Mouse (Mus musculus) hindbrain, postnatal 0 days (tissue): ENCODE data around the gene Gramd2. TPM values are rescaled to one million over a fixed set of nuclear protein-coding genes. Genes with fewer than 3 reads are reported as not detected.

Experiments
- ATAC-seq: fragments of 200-750 bp; cut with Nextera tagmentation; 2 replicates; pipeline ENCODE4 v1.8.0; 2017; ENCODE audit warnings: mild to moderate bottlenecking, moderate TSS enrichment, moderate library complexity
- DNase-seq: peaks from one replicate; pipeline ENCODE4 v3.0.0-alpha.2; 2015; ENCODE audit warnings: low spot score
- H3K27ac ChIP-seq: fragments of 300-500 bp; sonication (generic); 2 replicates; pipeline ENCODE4 v1.5.1; 2014; ENCODE audit warnings: mild to moderate bottlenecking
- H3K27me3 ChIP-seq: fragments of 300-500 bp; sonication (generic); 2 replicates; pipeline ENCODE4 v1.6.1; 2014; ENCODE audit warnings: low read length, mixed read lengths; ENCODE audit not compliant: insufficient read depth
- H3K36me3 ChIP-seq: fragments of 300-500 bp; sonication (generic); 2 replicates; pipeline ENCODE4 v1.6.1; 2014; ENCODE audit warnings: low read length, mixed read lengths; ENCODE audit not compliant: insufficient read depth
- H3K4me1 ChIP-seq: fragments of 300-500 bp; sonication (generic); 2 replicates; pipeline ENCODE4 v1.6.1; 2014; ENCODE audit warnings: antibody characterized with exemption, low read length, mixed read lengths; ENCODE audit not compliant: insufficient read depth
- H3K4me2 ChIP-seq: fragments of 300-500 bp; sonication (generic); 2 replicates; pipeline ENCODE4 v1.6.1; 2014; ENCODE audit warnings: low read depth, mild to moderate bottlenecking, low read length, moderate library complexity, mixed read lengths
- H3K4me3 ChIP-seq: fragments of 300-500 bp; sonication (generic); 2 replicates; pipeline ENCODE4 v1.5.1; 2014; ENCODE audit warnings: low read length
- H3K9ac ChIP-seq: fragments of 300-500 bp; sonication (generic); replicated peaks from 2 replicates; pipeline ENCODE4 v1.6.1; 2014; ENCODE audit warnings: mild to moderate bottlenecking, low read length, moderate library complexity, mixed read lengths
- H3K9me3 ChIP-seq: fragments of 300-500 bp; sonication (generic); 2 replicates; pipeline ENCODE4 v1.6.1; 2016; ENCODE audit warnings: low read length, mixed read lengths
- CTCF ChIP-seq: IDR thresholded peaks from 2 replicates; pipeline ENCODE4 v1.5.1; 2016; ENCODE audit warnings: antibody characterized with exemption, control low read depth, low read depth
- WGBS: fragments of 180-500 bp; shearing (Covaris S2); extraction: QIAGEN DNeasy Blood & Tissue Kit; methylation state at CpG from one replicate; pipeline ENCODE4 v1.1.7; 2014; 5-methylcytosine and 5-hydroxymethylcytosine counted together
- polyA plus RNA-seq: library from polyadenylated mRNA; unstranded; fragments of >200 nt; fragmentation: Nextera tagmentation; extraction: Ambion mirVana; gene quantifications from 2 replicates; pipeline ENCODE4 v1.2.1, GENCODE M21; 2015
- total RNA-seq: library from RNA; depleted of rRNA; stranded (reverse); fragments of >200 nt; gene quantifications from 2 replicates; pipeline ENCODE4 v1.2.3, GENCODE M21; 2014

Gene Gramd2
- total and polyA plus RNA-seq, 2 experiments from 2014 or later, result 2.9 to 5.0 TPM

DNA sequence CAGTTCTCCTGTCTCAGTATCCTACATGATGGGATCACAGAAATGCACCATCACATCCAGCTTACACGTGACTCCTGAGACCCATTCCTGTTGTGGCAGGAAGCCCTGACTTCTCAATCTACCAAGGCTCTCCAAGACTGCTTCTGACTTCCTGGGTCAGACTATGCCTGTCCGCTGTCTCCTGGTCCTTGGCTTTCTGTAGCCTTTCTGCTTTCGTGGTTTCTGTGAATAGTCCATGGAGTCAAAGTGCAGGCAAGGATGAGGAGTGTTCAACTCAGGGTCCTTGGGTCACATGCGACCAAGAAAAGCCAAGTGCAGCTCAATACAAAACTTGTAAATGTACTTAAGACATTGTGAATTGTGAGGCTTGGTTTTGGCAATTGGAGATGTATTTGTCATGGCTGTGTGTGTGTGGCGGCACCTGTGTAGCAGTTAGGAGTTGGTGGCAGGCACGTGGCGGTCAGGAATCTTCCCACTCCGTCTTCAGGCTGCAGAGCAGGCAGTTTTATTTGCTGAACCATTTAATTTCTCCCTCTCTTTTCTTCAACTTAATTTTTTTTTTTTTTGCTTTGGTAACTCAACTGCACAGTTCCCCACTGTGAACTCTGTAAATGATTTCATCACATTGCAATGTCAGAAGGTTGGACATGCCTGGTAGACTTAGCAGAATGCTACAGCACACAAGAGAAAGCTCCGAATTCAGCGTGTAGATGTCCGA is 47.8 kb downstream of the Gramd2 start:
- Histone ChIP-seq H3K4me3 (no peak overlapping the region), H3K9ac (no peak overlapping the region), H3K4me1 (no peaks in the 10 kb centered on the region), H3K36me3 (no peaks in the 10 kb centered on the region), H3K9me3 (no peaks in the 10 kb centered on the region), H3K4me2 (no peak overlapping the region), H3K27me3 (no peaks in the 10 kb centered on the region), H3K27ac (no peak overlapping the region)
- no peak for DNase-seq
- 81% methylated on average over 11 of the region's 11 CpGs for WGBS
- TF ChIP-seq CTCF, result no peak
- ATAC-seq, result no peak

DNA sequence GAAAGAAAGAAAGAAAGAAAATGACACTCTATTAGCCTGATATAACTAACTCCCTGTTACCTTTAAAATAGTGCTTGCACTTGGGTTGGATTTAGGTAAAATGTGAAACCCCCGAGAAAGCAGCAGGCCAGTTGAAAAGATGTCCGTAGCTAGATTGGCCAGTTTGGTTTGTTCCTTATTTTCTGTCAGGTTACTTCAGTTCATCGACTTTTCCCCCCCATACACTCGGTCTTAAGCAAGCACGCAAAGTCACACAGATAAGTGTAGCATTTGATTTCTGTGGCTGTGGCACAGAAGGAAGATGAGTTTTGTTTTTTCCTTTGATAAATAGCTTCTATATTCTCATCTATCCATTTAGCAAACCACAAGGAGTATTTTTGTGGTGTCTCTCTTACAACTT is 51.2 kb downstream of the Gramd2 start:
- no peaks in the 10 kb centered on the region for H3K9me3 ChIP-seq
- no peaks in the 10 kb centered on the region for H3K4me1 ChIP-seq
- H3K4me2 ChIP-seq, result no peak overlapping the region
- H3K9ac ChIP-seq, result no peak overlapping the region
- no peak for DNase-seq
- no peaks in the 10 kb centered on the region for H3K27me3 ChIP-seq
- H3K4me3 ChIP-seq, result no peak overlapping the region
- ATAC-seq, result no peak
- WGBS, result 96% methylated on average over 5 of the region's 5 CpGs
- no peak for TF ChIP-seq CTCF
- no peaks in the 10 kb centered on the region for H3K36me3 ChIP-seq
- no peak overlapping the region for H3K27ac ChIP-seq

DNA sequence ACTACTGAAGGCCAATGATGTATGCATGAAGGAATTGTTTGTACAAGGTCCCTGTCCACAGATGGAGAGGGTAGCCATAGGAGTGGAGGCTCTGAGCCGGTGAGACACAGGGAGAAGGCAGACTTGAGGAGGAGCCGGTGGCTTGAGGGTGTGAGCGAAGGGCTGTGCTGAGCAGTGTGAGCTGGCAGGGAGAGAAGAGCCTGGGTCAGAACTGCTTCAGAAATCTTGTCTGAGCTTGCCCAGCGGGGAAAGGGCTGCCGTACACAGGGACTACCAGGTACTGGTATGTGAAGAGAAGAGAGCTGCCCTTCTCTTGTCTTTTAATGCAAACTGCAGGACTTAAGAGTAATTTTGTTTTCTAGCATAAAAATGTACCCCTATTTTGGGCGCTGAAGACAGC is 53.1 kb downstream of the Gramd2 start:
- Histone ChIP-seq H3K9me3 (no peaks in the 10 kb centered on the region), H3K4me2 (no peak overlapping the region), H3K27ac (no peak overlapping the region), H3K27me3 (no peaks in the 10 kb centered on the region), H3K4me3 (no peak overlapping the region), H3K4me1 (no peaks in the 10 kb centered on the region), H3K36me3 (no peaks in the 10 kb centered on the region), H3K9ac (no peak overlapping the region)
- 81% methylated on average over 6 of the region's 6 CpGs for WGBS
- DNase-seq (no peak), ATAC-seq (no peak)
- no peak for TF ChIP-seq CTCF

DNA sequence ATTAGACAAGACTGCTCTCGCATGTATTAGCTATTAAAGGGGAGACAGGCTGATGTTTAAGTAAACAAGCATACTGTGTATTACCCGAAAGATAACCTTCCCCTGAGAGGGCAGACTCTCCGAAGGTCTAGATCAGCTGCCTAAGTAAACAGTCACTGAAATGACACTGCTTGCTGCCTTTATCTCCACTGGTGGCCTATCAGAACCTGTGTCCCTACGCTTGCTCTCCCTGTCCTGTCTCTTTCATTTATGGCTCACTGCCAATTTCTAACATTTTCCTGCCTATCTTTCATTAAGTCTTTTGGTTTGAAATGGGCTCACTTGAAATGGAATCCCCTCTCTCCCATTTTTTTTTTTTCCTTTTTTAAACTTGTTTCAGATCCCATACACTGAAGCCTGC is 55.5 kb downstream of the Gramd2 start:
- ATAC-seq (no peak), DNase-seq (no peak)
- Histone ChIP-seq H3K4me1 (no peaks in the 10 kb centered on the region), H3K27ac (no peak overlapping the region), H3K36me3 (no peaks in the 10 kb centered on the region), H3K9me3 (no peaks in the 10 kb centered on the region), H3K4me3 (no peak overlapping the region), H3K4me2 (no peak overlapping the region), H3K9ac (no peak overlapping the region), H3K27me3 (no peaks in the 10 kb centered on the region)
- WGBS, result 68% methylated on average over 4 of the region's 4 CpGs
- TF ChIP-seq CTCF, result no peak

DNA sequence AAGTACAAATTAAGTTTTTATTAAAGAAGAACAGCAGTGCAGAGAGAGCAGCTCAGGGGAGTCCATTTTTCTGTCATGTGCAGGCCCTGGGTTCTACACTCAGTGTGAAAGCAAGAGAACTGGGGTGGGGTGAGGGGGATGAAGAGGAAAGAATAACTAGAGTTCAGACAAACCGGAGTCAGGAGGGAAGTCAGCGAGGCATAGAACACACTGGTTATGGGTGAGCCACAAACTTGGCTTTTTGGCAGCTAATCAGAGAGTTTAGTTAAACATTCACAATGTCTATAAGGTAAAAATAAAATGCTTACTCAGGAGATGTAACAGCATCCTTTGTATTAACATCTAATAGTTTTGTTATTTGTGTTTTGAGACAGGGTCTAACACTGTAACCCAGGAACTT is 60.6 kb downstream of the Gramd2 start:
- H3K27me3 ChIP-seq, result no peaks in the 10 kb centered on the region
- H3K27ac ChIP-seq, result no peak overlapping the region
- no peaks in the 10 kb centered on the region for H3K4me1 ChIP-seq
- no peak overlapping the region for H3K4me3 ChIP-seq
- no peaks in the 10 kb centered on the region for H3K36me3 ChIP-seq
- DNase-seq (no peak), ATAC-seq (no peak)
- 90% methylated on average over 2 of the region's 2 CpGs for WGBS
- no peak for TF ChIP-seq CTCF
- H3K4me2 ChIP-seq, result no peak overlapping the region
- H3K9me3 ChIP-seq, result no peaks in the 10 kb centered on the region
- no peak overlapping the region for H3K9ac ChIP-seq

DNA sequence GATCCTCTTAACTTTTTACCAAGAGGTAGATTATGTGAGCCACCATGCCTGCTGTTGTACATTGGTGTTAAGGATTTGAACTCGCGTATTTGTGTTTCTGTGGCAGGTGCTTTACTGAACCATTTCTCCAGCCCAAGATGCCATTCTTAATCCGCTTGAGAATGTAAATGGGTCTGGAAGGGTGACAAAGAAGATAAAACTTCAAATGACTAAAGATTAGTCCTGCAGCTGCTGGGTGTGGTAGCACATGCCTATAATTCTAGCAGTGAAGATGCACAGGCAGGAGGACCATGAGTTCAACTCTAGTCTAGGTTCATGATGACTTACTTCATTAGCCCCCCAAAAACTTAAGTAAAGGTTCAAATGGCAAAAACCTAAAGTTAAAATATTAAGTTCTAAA is 64.0 kb downstream of the Gramd2 start:
- no peak for TF ChIP-seq CTCF
- Histone ChIP-seq H3K4me1 (no peaks in the 10 kb centered on the region), H3K27me3 (no peaks in the 10 kb centered on the region), H3K27ac (no peak overlapping the region), H3K4me2 (no peak overlapping the region), H3K9ac (no peak overlapping the region), H3K36me3 (no peaks in the 10 kb centered on the region), H3K9me3 (no peaks in the 10 kb centered on the region), H3K4me3 (no peak overlapping the region)
- ATAC-seq (no peak), DNase-seq (no peak)
- WGBS, result 94% methylated on average over 3 of the region's 3 CpGs

DNA sequence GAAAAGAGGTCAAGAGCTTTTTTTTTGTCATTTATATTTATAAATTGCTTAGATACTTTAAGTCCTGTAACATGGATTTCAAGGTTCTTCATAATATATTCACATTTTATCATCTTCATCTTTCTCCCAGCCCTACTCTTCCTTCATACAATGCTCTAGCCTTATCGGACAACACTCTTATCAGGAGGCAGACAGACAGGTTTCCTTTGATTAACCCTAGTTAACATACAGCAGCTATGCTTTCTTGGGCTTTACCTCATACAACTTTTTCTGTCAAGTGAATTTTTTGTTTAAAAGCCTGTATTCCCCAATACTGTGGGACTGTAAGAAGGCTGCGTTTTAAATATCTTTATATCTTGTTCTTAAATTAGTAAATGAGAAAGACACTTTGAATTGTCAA is 68.4 kb downstream of the Gramd2 start:
- H3K27ac ChIP-seq, result no peak overlapping the region
- DNase-seq, result no peak
- TF ChIP-seq CTCF, result no peak
- no peaks in the 10 kb centered on the region for H3K27me3 ChIP-seq
- no peaks in the 10 kb centered on the region; the same call in 1 of the 2 replicates for H3K4me1 ChIP-seq
- H3K36me3 ChIP-seq, result no peaks in the 10 kb centered on the region
- H3K4me3 ChIP-seq, result no peak overlapping the region
- H3K9me3 ChIP-seq, result no peaks in the 10 kb centered on the region
- ATAC-seq, result no peak
- no peak overlapping the region for H3K4me2 ChIP-seq
- WGBS, result 94% methylated on average over 2 of the region's 2 CpGs
- H3K9ac ChIP-seq, result no peak overlapping the region
